Mouse (Mus musculus): Measurements from ENCODE around the gene Pold4. TPM values are rescaled to one million over a fixed set of nuclear protein-coding genes. Genes with fewer than 3 reads are reported as not detected.

Pold4 gene
- polyA plus RNA-seq, 1 experiment: 112 TPM

- H3ac ChIP-seq (ENCODE audit: control insufficient read depth, insufficient read length, low read depth): peak overlapping the region; percentile 6
- no peaks in the 10 kb centered on the region for H3K27me3 ChIP-seq (ENCODE audit: control insufficient read depth, insufficient read depth, insufficient read length)
- peaks cover 36% of the 10 kb centered on the region for H3K79me3 ChIP-seq (ENCODE audit: low read depth)
- TF ChIP-seq CTCF (IDR thresholded peaks at IDR 0.05; ENCODE audit: control insufficient read depth, insufficient read depth, insufficient read length) (no peak), CEBPB (IDR thresholded peaks at IDR 0.05; ENCODE audit: low read depth) (no peak), MYOG (IDR thresholded peaks at IDR 0.05; ENCODE audit: control insufficient read depth, extremely low read depth, insufficient read length) (no peak), FOSL1 (IDR thresholded peaks at IDR 0.05; ENCODE audit: insufficient read depth, low read length, poor library complexity, severe bottlenecking) (no peak), USF1 (IDR thresholded peaks at IDR 0.05; ENCODE audit: low read depth) (no peak), MAX (IDR thresholded peaks at IDR 0.05) (no peak)
- H3K4me3 ChIP-seq (ENCODE audit: insufficient read depth, poor library complexity, severe bottlenecking): no peak overlapping the region
- peaks cover 49% of the 10 kb centered on the region for H3K36me3 ChIP-seq (ENCODE audit: control insufficient read depth, insufficient read depth)
- H3K79me2 ChIP-seq (ENCODE audit: control insufficient read depth, insufficient read depth): peaks cover 59% of the 10 kb centered on the region
Observed at GRCm38 (mm10) chr19:4222165-4222564, 9.5 kb upstream of the Pold4 start.

- H3K79me3 ChIP-seq (ENCODE audit: low read depth): no peaks in the 10 kb centered on the region
- TF ChIP-seq MYOG (IDR thresholded peaks at IDR 0.05; ENCODE audit: control insufficient read depth, extremely low read depth, insufficient read length) (no peak), FOSL1 (IDR thresholded peaks at IDR 0.05; ENCODE audit: insufficient read depth, low read length, poor library complexity, severe bottlenecking) (no peak), CTCF (IDR thresholded peaks at IDR 0.05; ENCODE audit: control insufficient read depth, insufficient read depth, insufficient read length) (no peak), CEBPB (IDR thresholded peaks at IDR 0.05; ENCODE audit: low read depth) (no peak)
- peaks cover 13% of the 10 kb centered on the region for H3K79me2 ChIP-seq (ENCODE audit: control insufficient read depth, insufficient read depth)
- H3K4me3 ChIP-seq (ENCODE audit: insufficient read depth, poor library complexity, severe bottlenecking): no peak overlapping the region
- peaks cover 26% of the 10 kb centered on the region for H3K36me3 ChIP-seq (ENCODE audit: control insufficient read depth, insufficient read depth)
- no peaks in the 10 kb centered on the region for H3K27me3 ChIP-seq (ENCODE audit: control insufficient read depth, insufficient read depth, insufficient read length)
- no peak overlapping the region for H3ac ChIP-seq (ENCODE audit: control insufficient read depth, insufficient read length, low read depth)
Observed at GRCm38 (mm10) chr19:4226779-4227178, 4.9 kb upstream of the Pold4 start.

- Histone ChIP-seq H3K79me3 (ENCODE audit: low read depth) (no peaks in the 10 kb centered on the region), H3K79me2 (ENCODE audit: control insufficient read depth, insufficient read depth) (peaks cover 9% of the 10 kb centered on the region), H3ac (ENCODE audit: control insufficient read depth, insufficient read length, low read depth) (no peak overlapping the region), H3K27me3 (ENCODE audit: control insufficient read depth, insufficient read depth, insufficient read length) (no peaks in the 10 kb centered on the region), H3K4me3 (ENCODE audit: insufficient read depth, poor library complexity, severe bottlenecking) (no peak overlapping the region), H3K36me3 (ENCODE audit: control insufficient read depth, insufficient read depth) (peaks cover 20% of the 10 kb centered on the region)
- TF ChIP-seq USF1 (IDR thresholded peaks at IDR 0.05; ENCODE audit: low read depth): no peak
- no peak for TF ChIP-seq MAX (IDR thresholded peaks at IDR 0.05)
- no peak for TF ChIP-seq MYOG (IDR thresholded peaks at IDR 0.05; ENCODE audit: control insufficient read depth, extremely low read depth, insufficient read length)
- no peak for TF ChIP-seq FOSL1 (IDR thresholded peaks at IDR 0.05; ENCODE audit: insufficient read depth, low read length, poor library complexity, severe bottlenecking)
- TF ChIP-seq MYOD1 (IDR thresholded peaks at IDR 0.05; ENCODE audit: control insufficient read depth, insufficient read length, low read depth): no peak
- no peak for TF ChIP-seq CTCF (IDR thresholded peaks at IDR 0.05; ENCODE audit: control insufficient read depth, insufficient read depth, insufficient read length)
- TF ChIP-seq CEBPB (IDR thresholded peaks at IDR 0.05; ENCODE audit: low read depth): no peak
Observed at GRCm38 (mm10) chr19:4227446-4227845, 4.3 kb upstream of the Pold4 start.

GRCm38 (mm10) chr19:4227894-4228678 is 3.6 kb upstream of the Pold4 start:
- no peak overlapping the region for H3ac ChIP-seq (ENCODE audit: control insufficient read depth, insufficient read length, low read depth)
- no peaks in the 10 kb centered on the region for H3K79me3 ChIP-seq (ENCODE audit: low read depth)
- no peaks in the 10 kb centered on the region for H3K27me3 ChIP-seq (ENCODE audit: control insufficient read depth, insufficient read depth, insufficient read length)
- peaks cover 14% of the 10 kb centered on the region for H3K36me3 ChIP-seq (ENCODE audit: control insufficient read depth, insufficient read depth)
- peak; percentile 61 for TF ChIP-seq CTCF (IDR thresholded peaks at IDR 0.05; ENCODE audit: control insufficient read depth, insufficient read depth, insufficient read length)
- no peak for TF ChIP-seq MYOG (IDR thresholded peaks at IDR 0.05; ENCODE audit: control insufficient read depth, extremely low read depth, insufficient read length)
- peaks cover 9% of the 10 kb centered on the region for H3K79me2 ChIP-seq (ENCODE audit: control insufficient read depth, insufficient read depth)
- no peak overlapping the region for H3K4me3 ChIP-seq (ENCODE audit: insufficient read depth, poor library complexity, severe bottlenecking)

- Histone ChIP-seq H3K4me3 (ENCODE audit: insufficient read depth, poor library complexity, severe bottlenecking) (no peak overlapping the region), H3K36me3 (ENCODE audit: control insufficient read depth, insufficient read depth) (peaks cover 6% of the 10 kb centered on the region), H3K27me3 (ENCODE audit: control insufficient read depth, insufficient read depth, insufficient read length) (no peaks in the 10 kb centered on the region), H3K79me2 (ENCODE audit: control insufficient read depth, insufficient read depth) (peaks cover 12% of the 10 kb centered on the region), H3K79me3 (ENCODE audit: low read depth) (no peaks in the 10 kb centered on the region), H3ac (ENCODE audit: control insufficient read depth, insufficient read length, low read depth) (no peak overlapping the region)
- TF ChIP-seq CEBPB (IDR thresholded peaks at IDR 0.05; ENCODE audit: low read depth) (no peak), FOSL1 (IDR thresholded peaks at IDR 0.05; ENCODE audit: insufficient read depth, low read length, poor library complexity, severe bottlenecking) (no peak), CTCF (IDR thresholded peaks at IDR 0.05; ENCODE audit: control insufficient read depth, insufficient read depth, insufficient read length) (no peak), USF1 (IDR thresholded peaks at IDR 0.05; ENCODE audit: low read depth) (no peak), MAX (IDR thresholded peaks at IDR 0.05) (no peak), MYOG (IDR thresholded peaks at IDR 0.05; ENCODE audit: control insufficient read depth, extremely low read depth, insufficient read length) (no peak), MYOD1 (IDR thresholded peaks at IDR 0.05; ENCODE audit: control insufficient read depth, insufficient read length, low read depth) (no peak)
Observed at GRCm38 (mm10) chr19:4228891-4229290, 2.8 kb upstream of the Pold4 start.
